9 mouse cellular contexts compared by ENCODE assay signal in the genomic region with DNA sequence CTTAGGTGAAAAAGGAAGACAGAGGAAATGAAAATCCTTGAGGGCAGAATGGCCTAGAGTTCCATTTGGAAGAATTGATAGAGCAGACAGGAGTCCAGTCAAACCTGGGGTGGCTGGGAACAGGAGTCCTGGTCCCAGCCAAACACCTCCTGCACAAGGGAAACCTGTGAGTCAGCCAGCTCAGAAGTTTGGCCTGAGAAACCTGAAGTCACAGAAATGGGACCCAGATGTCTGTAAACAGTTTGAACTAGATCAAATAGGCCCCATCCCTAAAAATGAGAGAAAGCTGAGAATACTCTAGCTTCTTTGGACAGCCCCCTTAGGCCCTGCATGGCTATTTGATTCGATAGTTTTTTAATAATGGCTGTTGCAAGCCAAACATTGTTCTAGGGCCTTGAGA. TPM values are rescaled to one million over a fixed set of nuclear protein-coding genes. Genes with fewer than 3 reads are reported as not detected.
A peak's percentile ranks its signal among the peaks of the same experiment; 100 is the strongest.
DNase-seq lines count a peak whose midpoint lies in the region; ATAC-seq and TF ChIP-seq lines count a peak whose summit lies in the region.
"Had no signal": no experiment of that assay in that cellular context is flagged by ENCODE, and none has a peak within 500 bp of the region (broad histone marks: within the 10 kb centered on the region; RNA-seq: fewer than 3 reads in every experiment).

No protein-coding gene starts in this region.

- ATAC-seq in heart, embryonic 14.5 days (ENCODE audit: insufficient number of reproducible peaks, insufficient read depth, low FRiP score, low read depth): no peak
- no peak for ATAC-seq in liver, embryonic 12.5 days

- H3K27me3 ChIP-seq in heart, embryonic 14.5 days (ENCODE audit: control insufficient read depth, insufficient read depth, low read length): no peaks in the 10 kb centered on the region
- H3K27me3 ChIP-seq in spleen, adult 2 months (ENCODE audit: control insufficient read depth, insufficient read depth, low read length): no peaks in the 10 kb centered on the region
- H3K27me3 ChIP-seq in liver, embryonic 12.5 days (replicated peaks): no peaks in the 10 kb centered on the region

- TF ChIP-seq CTCF in spleen, adult 2 months (IDR thresholded peaks at IDR 0.05; ENCODE audit: extremely low read depth, insufficient read depth, insufficient read length, insufficient replicate concordance): no peak

- H3K9ac ChIP-seq in heart, embryonic 14.5 days (ENCODE audit: low read length): peak overlapping the region; percentile 83
- peak overlapping the region; percentile 93 for H3K9ac ChIP-seq in liver, embryonic 12.5 days

- peak overlapping the region in 1 of 2 experiments; percentile 78; a peak in 2 of 4 replicates for H3K4me3 ChIP-seq in heart, embryonic 14.5 days (ENCODE audit: control insufficient read depth in 1 of 2, insufficient read depth in 1 of 2, low read depth in 1 of 2, low read length in 2 of 2)
- H3K4me3 ChIP-seq in spleen, adult 2 months (ENCODE audit: extremely low read depth, insufficient read depth, insufficient read length): no peak overlapping the region
- peak overlapping the region; percentile 72 for H3K4me3 ChIP-seq in liver, embryonic 12.5 days

- no peak for DNase-seq in heart, adult 18-20 months
- DNase-seq in spleen, adult 2 months (ENCODE audit: low read depth in 1 of 2, low spot score in 2 of 2): no peak
- DNase-seq in spleen, postnatal 14 days (ENCODE audit: low spot score in 2 of 2): no peak
- no peak for DNase-seq in retina, embryonic 14.5 days (ENCODE audit: low spot score)
- DNase-seq in urinary bladder, adult 2 months (ENCODE audit: low spot score): no peak
- DNase-seq in left cerebral cortex, adult 11 months (ENCODE audit: low spot score): no peak
- DNase-seq: right cerebral cortex, adult 18-20 months had no signal

- peaks cover 0 to 14% of the 10 kb centered on the region in 2 experiments; a peak in 3 of 4 replicates for H3K4me1 ChIP-seq in heart, embryonic 14.5 days (ENCODE audit: control insufficient read depth in 2 of 2, insufficient read depth in 2 of 2, low read length in 2 of 2)
- H3K4me1 ChIP-seq in spleen, adult 2 months (ENCODE audit: control insufficient read depth, insufficient read depth, insufficient read length): peaks cover 11% of the 10 kb centered on the region
- peaks cover 52% of the 10 kb centered on the region for H3K4me1 ChIP-seq in liver, embryonic 12.5 days

- 81% methylated on average over 1 of the region's 1 CpGs for WGBS in heart, embryonic 14.5 days
- WGBS in spleen, adult 2 months: 95% methylated on average over 1 of the region's 1 CpGs
- 90% methylated on average over 1 of the region's 1 CpGs for WGBS in liver, embryonic 12.5 days (ENCODE audit: insufficient replicate concordance)

- TF ChIP-seq POLR2A in spleen, adult 2 months (IDR thresholded peaks at IDR 0.05; ENCODE audit: low read depth, low read length): no peak

- H3K4me2 ChIP-seq in heart, embryonic 14.5 days (ENCODE audit: low read length): peak overlapping the region; percentile 85
- H3K4me2 ChIP-seq in liver, embryonic 12.5 days: peak overlapping the region; percentile 86

- peaks cover 27% of the 10 kb centered on the region for H3K36me3 ChIP-seq in heart, embryonic 14.5 days (ENCODE audit: control insufficient read depth, insufficient read depth, low read length)
- peaks cover 6% of the 10 kb centered on the region for H3K36me3 ChIP-seq in spleen, adult 2 months (ENCODE audit: control insufficient read depth, insufficient read depth, low read length)
- peaks cover 49% of the 10 kb centered on the region for H3K36me3 ChIP-seq in liver, embryonic 12.5 days

- H3K9me3 ChIP-seq in heart, embryonic 14.5 days (ENCODE audit: control insufficient read depth, low read length): no peaks in the 10 kb centered on the region
- H3K9me3 ChIP-seq in liver, embryonic 12.5 days (replicated peaks): no peaks in the 10 kb centered on the region

- H3K27ac ChIP-seq in heart, embryonic 14.5 days (replicated peaks in 1 of 2; ENCODE audit: control insufficient read depth in 1 of 2, insufficient read depth in 1 of 2, low read depth in 2 of 2, low read length in 2 of 2): peak overlapping the region in 1 of 2 experiments; percentile 86; a peak in 1 of 4 replicates
- 0 out of 2 replicates have a peak overlapping the region, but pooled peaks have one; percentile 64 for H3K27ac ChIP-seq in spleen, adult 2 months (ENCODE audit: insufficient read depth, low read length)
- peak overlapping the region; percentile 98 for H3K27ac ChIP-seq in liver, embryonic 12.5 days

RNA-seq across cellular contexts. Expression of a gene that starts 0.7 kb away (rescaled TPM):
- polyA plus RNA-seq in heart, embryonic 14.5 days (2014; fragmentation: Nextera tagmentation; extraction: Ambion mirVana): 8.0 and 8.4 TPM in 2 replicates
- 10 to 100 TPM in 1 of 2 experiments, 1 to 10 TPM in 1; 7.6 to 10.2 TPM for total RNA-seq in heart, adult 18-20 months (2021)
- polyA plus RNA-seq in spleen, adult 2 months (2012; rRNA removed): 102 and 110 TPM in 2 replicates
- 28.6 and 30.5 TPM in 2 replicates for polyA plus RNA-seq in liver, embryonic 12.5 days (2016; fragmentation: Nextera tagmentation; extraction: Ambion mirVana)
- polyA plus RNA-seq in urinary bladder, adult 2 months (2012; rRNA removed): 16.3 and 19.2 TPM in 2 replicates

RNA-seq across cellular contexts. Expression of a gene that starts 22.9 kb away (rescaled TPM):
- 1.4 and 1.6 TPM in 2 replicates for polyA plus RNA-seq in heart, embryonic 14.5 days (2014; fragmentation: Nextera tagmentation; extraction: Ambion mirVana)
- 1 to 10 TPM in 1 of 2 experiments, under 1 TPM in 1; 0.74 to 1.3 TPM for total RNA-seq in heart, adult 18-20 months (2021)
- polyA plus RNA-seq in spleen, adult 2 months (2012; rRNA removed): 0.73 and 1.3 TPM in 2 replicates
- 5.0 and 7.1 TPM in 2 replicates for polyA plus RNA-seq in liver, embryonic 12.5 days (2016; fragmentation: Nextera tagmentation; extraction: Ambion mirVana)
- polyA plus RNA-seq in urinary bladder, adult 2 months (2012; rRNA removed): 4.8 and 5.9 TPM in 2 replicates

RNA-seq across cellular contexts. Expression of a gene that starts 25.9 kb away (rescaled TPM):
- 16.5 and 20.0 TPM in 2 replicates for polyA plus RNA-seq in heart, embryonic 14.5 days (2014; fragmentation: Nextera tagmentation; extraction: Ambion mirVana)
- total RNA-seq in heart, adult 18-20 months (2021): 10 to 100 TPM; 21.1 to 23.9 TPM
- polyA plus RNA-seq in spleen, adult 2 months (2012; rRNA removed): 17.8 and 31.4 TPM in 2 replicates
- 59.5 and 62.4 TPM in 2 replicates for polyA plus RNA-seq in liver, embryonic 12.5 days (2016; fragmentation: Nextera tagmentation; extraction: Ambion mirVana)
- 28.8 and 29.1 TPM in 2 replicates for polyA plus RNA-seq in urinary bladder, adult 2 months (2012; rRNA removed)

RNA-seq across cellular contexts. Expression of a gene that starts 34.8 kb away (rescaled TPM):
- polyA plus RNA-seq in heart, embryonic 14.5 days (2014; fragmentation: Nextera tagmentation; extraction: Ambion mirVana): 3.4 TPM in 2 replicates
- 1 to 10 TPM; 1.2 TPM for total RNA-seq in heart, adult 18-20 months (2021)
- polyA plus RNA-seq in spleen, adult 2 months (2012; rRNA removed): 70.5 and 104 TPM in 2 replicates
- 40.9 and 44.2 TPM in 2 replicates for polyA plus RNA-seq in liver, embryonic 12.5 days (2016; fragmentation: Nextera tagmentation; extraction: Ambion mirVana)
- 0.19 and 0.27 TPM in 2 replicates for polyA plus RNA-seq in urinary bladder, adult 2 months (2012; rRNA removed)

RNA-seq across cellular contexts. Expression of a gene that starts 38.2 kb away (rescaled TPM):
- polyA plus RNA-seq in heart, embryonic 14.5 days (2014; fragmentation: Nextera tagmentation; extraction: Ambion mirVana): 742 and 747 TPM in 2 replicates
- 100 to 1,000 TPM; 335 to 351 TPM for total RNA-seq in heart, adult 18-20 months (2021)
- 123 and 129 TPM in 2 replicates for polyA plus RNA-seq in spleen, adult 2 months (2012; rRNA removed)
- 896 and 933 TPM in 2 replicates for polyA plus RNA-seq in liver, embryonic 12.5 days (2016; fragmentation: Nextera tagmentation; extraction: Ambion mirVana)
- 351 and 355 TPM in 2 replicates for polyA plus RNA-seq in urinary bladder, adult 2 months (2012; rRNA removed)
